Mouse (Mus musculus) kidney, postnatal 25 days (tissue): Measurements from ENCODE around the gene Zfp30.

Experiments used
- DNase-seq, 2 experiments: peaks; one replicate each; pipeline ENCODE4 v3.0.0; 2021; ENCODE audit warnings: mixed read lengths in 2 of 2

The Zfp30 gene

DNA sequence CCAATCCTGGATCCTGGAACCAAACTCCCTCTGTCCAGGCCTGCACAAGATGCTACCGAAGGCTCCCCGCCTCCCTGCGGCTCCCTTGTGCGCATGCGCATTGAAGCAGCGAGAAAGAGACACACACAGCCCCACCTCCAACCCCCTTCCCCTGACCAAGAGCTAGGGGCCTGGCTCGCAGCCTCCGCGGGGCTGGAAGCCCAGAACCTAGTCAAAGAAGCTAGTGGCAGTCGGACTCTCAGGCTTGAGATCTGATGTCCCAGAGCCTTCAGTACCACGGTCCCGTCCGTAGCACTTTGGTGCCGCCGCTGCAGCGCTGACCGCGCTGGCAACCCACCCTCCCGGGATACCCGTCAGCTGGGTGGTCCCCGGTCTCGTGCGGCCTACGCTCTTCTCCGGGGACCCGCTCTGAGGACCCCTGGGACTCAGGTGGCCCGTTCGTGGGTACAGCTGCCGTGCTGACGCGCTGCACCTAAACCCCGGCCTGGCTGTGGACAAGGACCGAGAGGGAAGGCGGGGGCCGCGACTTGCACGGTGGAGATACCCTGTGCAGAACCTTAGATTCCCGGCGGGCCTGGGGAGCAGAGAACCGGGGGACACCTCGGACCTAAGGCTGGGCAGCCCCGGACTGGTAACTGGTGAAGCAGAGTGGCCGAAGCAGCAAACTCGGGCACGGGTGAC is at the start of gene Zfp30:
Gene Zfp30, plus strand, starts transcription at position 128 of the 681 bp plus-strand sequence.
- peak; percentile 86 to 93 for DNase-seq

DNA sequence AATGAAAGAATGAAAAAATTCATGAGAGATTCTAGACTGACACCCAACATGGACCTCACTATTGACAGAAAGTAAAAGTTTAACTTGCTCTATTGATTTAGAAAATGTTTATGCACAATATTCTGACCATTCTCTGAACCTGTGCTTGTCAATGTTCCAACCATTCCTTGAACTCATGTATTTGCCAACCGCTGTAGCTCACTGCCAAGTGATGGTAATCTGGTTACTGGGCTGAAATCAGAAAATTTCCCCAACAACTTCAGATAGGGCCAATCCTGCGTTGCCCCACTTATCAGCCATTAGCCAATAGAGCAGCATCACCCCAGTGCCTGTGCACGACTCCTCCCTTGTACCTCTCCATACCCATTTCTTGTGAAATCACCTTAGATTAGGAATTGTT is 41.5 kb upstream of the Zfp30 start:
- DNase-seq: no peak

DNA sequence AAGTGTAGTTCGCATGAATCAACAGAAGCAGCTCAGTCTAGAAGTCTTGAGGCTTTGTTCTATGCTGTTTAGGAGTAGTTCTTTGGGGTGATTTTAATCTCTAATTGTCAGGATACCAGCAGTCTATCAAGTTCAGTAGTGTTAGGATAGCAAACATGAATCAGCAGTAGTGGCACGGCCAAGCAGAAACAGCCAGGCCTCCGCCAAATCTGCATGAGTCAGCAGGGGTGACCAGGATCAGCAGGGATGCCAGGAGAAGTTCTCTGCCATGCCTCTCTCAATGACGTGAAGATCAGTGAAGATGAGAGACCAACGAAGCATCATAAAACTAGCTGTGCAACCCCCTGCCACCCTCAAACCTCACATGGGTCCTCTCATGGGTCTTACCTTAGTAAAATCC is 23.3 kb upstream of the Zfp30 start:
- DNase-seq: no peak

GRCm38 (mm10) chr7:29764702-29765101 is 19.1 kb upstream of the Zfp30 start:
- DNase-seq: no peak

- DNase-seq: peak; percentile 88 to 91
Observed at GRCm38 (mm10) chr7:29767058-29767686, 16.6 kb upstream of the Zfp30 start.

DNA sequence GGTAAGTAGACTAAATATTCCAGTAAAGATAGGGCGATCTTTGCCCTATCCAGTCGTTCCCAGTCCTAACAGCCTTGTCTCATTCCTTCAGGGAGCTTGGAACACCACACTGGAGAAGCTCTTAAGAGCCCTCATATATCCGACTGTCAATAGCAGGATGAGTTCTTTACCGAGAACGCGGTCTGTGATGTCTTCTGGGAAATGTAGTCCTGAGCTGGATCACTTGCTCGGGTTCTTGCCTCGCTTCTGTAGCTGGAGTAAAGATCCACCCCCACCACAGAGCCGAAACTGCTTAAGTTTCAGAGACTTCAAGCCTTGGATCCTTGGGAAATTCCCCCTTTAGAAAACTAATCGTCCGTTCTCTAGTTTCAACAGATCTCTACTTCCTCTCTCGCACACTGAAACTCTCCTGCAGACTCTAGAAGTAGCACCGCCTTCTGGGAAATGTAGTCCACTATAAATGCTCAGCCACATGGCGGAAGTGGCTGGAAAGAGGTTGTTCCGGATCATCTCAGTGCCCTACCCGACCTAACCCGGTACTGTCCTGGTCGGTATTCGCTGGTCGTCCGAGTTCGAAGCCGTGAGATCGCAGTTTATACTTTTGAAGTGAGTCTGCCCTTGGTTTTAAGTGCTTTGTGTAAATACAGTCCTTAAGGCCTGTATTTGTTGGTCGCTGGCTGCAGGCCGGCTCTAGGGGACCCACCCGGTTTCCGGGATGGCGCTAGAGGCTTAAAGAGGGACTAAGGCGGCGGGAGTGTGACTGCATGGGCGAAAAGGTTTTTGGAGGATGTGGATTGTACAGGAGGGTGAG is 15.5 kb upstream of the Zfp30 start, which contains the start of gene Zfp84:
Gene Zfp84, plus strand, starts transcription at position 463 of the 811 bp plus-strand sequence.
- peak; percentile 90 to 94 for DNase-seq

GRCm38 (mm10) chr7:29768980-29769379 is 14.8 kb upstream of the Zfp30 start:
- DNase-seq: no peak

GRCm38 (mm10) chr7:29773503-29773902 is 10.3 kb upstream of the Zfp30 start:
- DNase-seq: no peak

- DNase-seq: no peak
Observed at GRCm38 (mm10) chr7:29774371-29774770, 9.4 kb upstream of the Zfp30 start.

DNA sequence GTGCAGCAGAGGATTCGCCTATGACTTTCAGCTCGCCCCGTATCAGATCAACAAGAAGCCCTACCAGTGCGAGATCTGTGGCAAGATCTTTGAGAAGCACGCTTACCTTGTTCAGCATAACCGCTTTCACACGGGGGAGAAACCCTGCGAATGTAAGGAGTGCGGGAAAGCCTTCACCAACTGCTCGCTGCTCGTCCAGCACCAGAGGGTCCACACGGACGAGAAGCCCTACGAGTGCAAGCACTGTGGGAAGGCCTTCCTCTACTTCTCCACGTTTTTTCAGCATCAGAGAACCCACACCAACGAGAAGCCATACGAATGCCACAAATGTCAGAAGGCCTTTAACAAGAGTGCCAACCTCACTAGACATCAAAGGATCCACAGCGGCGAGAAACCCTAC is 7.2 kb upstream of the Zfp30 start:
- DNase-seq: no peak

GRCm38 (mm10) chr7:29777372-29777771 is 6.4 kb upstream of the Zfp30 start:
- no peak for DNase-seq

- DNase-seq: no peak
Observed at GRCm38 (mm10) chr7:29785023-29785422, 1.2 kb downstream of the Zfp30 start.

- no peak for DNase-seq
Observed at GRCm38 (mm10) chr7:29785888-29786287, 2.1 kb downstream of the Zfp30 start.

DNA sequence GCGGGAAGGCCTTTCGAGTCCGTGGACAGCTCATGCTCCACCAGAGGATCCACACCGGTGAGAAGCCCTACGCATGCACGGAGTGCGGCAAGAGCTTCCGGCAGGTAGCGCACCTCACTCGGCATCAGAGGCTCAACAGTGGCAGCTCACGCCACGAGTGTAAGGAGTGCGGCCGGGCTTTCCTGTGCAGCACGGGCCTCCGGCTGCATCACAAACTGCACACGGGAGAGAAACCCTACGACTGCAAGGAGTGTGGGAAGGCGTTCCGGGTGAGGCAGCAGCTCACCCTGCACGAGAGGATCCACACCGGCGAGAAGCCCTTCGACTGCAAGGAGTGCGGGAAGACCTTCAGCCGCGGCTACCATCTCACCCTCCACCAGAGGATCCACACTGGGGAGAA is 9.1 kb downstream of the Zfp30 start:
- DNase-seq: peak in 1 of 2 experiments; percentile 33

- no peak for DNase-seq
Observed at GRCm38 (mm10) chr7:29807046-29807445, 23.2 kb downstream of the Zfp30 start.

DNA sequence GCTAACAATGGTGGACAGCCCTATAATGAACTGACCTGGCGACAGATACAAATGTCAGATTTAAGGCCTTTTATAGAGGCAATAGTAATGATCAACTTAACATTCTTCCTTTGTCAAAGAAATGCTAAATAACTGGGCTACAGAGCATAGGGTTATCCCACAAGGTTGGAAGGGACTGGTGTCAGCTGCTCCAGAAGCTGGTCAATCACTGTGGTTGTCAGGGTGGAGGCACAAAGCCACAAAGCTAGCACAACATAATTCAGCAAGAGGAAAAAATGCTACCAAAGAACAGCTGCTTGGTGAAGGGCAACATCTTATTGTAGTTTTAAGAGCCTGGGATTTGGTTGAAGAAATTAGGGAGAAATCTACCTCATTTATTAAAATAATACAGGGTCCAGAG is 28.4 kb downstream of the Zfp30 start:
- DNase-seq: no peak

GRCm38 (mm10) chr7:29814381-29814780 is 30.6 kb downstream of the Zfp30 start:
- no peak for DNase-seq

DNA sequence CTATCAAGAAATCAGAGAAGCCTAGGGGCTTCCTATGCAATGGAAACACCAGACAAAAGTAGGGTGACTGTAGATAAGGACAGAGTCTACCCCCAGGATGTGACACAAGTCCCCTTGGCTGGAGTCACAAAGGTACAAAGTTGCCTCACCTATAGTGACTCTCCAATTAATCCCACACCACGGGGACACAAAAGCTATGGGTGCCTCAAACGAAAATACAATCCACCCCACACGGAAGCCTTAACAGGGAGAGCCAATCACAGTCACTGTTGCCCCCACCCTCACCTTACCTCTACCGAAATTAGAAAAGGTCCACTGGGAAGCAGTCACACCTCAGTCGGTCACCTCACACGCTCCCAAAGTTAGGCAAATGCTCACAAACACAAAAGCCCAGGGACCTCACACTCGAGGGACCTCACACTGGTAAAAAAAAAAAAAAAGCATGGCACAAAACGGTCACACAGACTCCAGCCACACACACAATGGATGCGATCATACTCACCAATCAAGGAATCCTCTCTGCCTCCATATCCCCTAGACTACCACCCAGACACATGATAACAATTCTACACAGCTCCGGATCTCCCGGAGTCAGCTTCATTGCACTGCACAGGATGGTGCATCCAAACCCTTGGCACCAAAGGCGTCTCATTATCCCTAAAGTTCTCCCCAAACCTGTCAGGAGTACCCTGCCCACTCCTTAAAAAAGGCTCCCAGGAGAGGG is 31.4 kb downstream of the Zfp30 start:
- no peak for DNase-seq

- DNase-seq: peak; percentile 91 to 95
Observed at GRCm38 (mm10) chr7:29815910-29816429, 32.2 kb downstream of the Zfp30 start, which contains the start of gene Zfp790. TSS of gene Zfp790 (plus strand) at chr7:29816114.

GRCm38 (mm10) chr7:29818619-29819254 is 34.9 kb downstream of the Zfp30 start:
- peak; percentile 77 to 79 for DNase-seq

DNA sequence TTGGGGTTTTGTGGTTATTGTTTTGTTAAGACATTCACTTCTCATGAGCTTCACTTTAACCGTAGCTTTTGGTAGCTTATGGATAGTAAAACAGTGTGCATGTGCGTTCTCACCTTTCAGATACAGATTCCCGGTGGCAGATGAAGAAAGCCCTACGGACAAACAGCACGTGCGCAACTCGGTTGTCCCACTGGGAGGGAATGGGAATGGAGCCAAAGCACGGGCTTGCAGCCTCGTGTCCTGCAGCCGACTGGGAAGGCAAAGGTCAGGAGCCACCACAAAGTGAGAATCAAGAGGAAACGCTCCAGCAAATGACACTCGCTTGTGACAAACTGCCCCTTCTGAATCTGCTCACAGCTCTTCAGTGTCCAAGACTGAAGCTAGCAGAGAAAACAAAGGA is 44.2 kb downstream of the Zfp30 start:
- DNase-seq: peak; percentile 57 to 59

DNA sequence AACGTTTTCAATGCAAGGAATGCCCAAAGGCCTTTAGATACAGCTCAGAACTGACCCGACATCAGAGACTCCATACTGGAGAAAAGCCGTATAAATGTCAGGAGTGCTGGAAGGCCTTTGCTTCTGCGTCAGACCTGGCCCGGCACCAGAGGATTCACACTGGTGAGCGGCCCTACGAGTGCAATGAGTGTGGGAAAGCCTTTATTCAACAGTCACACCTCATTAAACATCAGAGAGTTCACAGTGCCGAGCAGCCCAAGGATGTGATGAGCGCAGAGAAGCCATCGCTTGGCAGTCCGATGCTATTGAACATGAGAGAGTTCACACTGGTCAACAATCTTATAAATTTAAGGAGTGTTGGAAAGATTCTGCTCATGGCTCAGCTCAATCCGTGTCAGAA is 46.0 kb downstream of the Zfp30 start:
- no peak for DNase-seq
